Mouse (Mus musculus) embryonic facial prominence, embryonic 14.5 days (tissue): ENCODE measurements at regions not wholly inside any gene's neighbourhood (a gene's known extent, or its start where the extent isn't known, plus 50 kb on each side); places are given as distances from the start of the nearest gene placed in this dataset.

Experiments
- ATAC-seq: fragments of 200-750 bp; cut with Nextera tagmentation; 2 replicates; pipeline ENCODE4 v1.8.0; 2017; ENCODE audit warnings: low read depth, moderate number of reproducible peaks, moderate TSS enrichment
- DNase-seq: peaks from one replicate; pipeline ENCODE4 v3.0.0-alpha.2; 2015; ENCODE audit warnings: low spot score
- H3K27ac ChIP-seq: fragments of 300-500 bp; sonication (generic); replicated peaks from 2 replicates; pipeline ENCODE4 v1.5.1; 2014; ENCODE audit warnings: low read depth, mild to moderate bottlenecking, low read length, moderate library complexity
- H3K27me3 ChIP-seq: fragments of 300-500 bp; sonication (generic); replicated peaks from 2 replicates; pipeline ENCODE4 v1.6.1; 2014; ENCODE audit warnings: low read length; ENCODE audit not compliant: control insufficient read depth, insufficient read depth
- H3K36me3 ChIP-seq: fragments of 300-500 bp; sonication (generic); 2 replicates; pipeline ENCODE4 v1.6.1; 2014; ENCODE audit warnings: low read length, mixed read lengths; ENCODE audit not compliant: control insufficient read depth, insufficient read depth
- H3K4me1 ChIP-seq: fragments of 300-500 bp; sonication (generic); 2 replicates; pipeline ENCODE4 v1.6.1; 2014; ENCODE audit warnings: antibody characterized with exemption, low read length; ENCODE audit not compliant: control insufficient read depth, insufficient read depth
- H3K4me2 ChIP-seq: fragments of 300-500 bp; sonication (generic); 2 replicates; pipeline ENCODE4 v1.6.1; 2014; ENCODE audit warnings: low read depth, mild to moderate bottlenecking, low read length, moderate library complexity, mixed read lengths
- H3K4me3 ChIP-seq: fragments of 300-500 bp; sonication (generic); 2 replicates; pipeline ENCODE4 v1.5.1; 2014; ENCODE audit warnings: low read depth, mild to moderate bottlenecking, low read length
- H3K9ac ChIP-seq: fragments of 300-500 bp; sonication (generic); 2 replicates; pipeline ENCODE4 v1.6.1; 2014; ENCODE audit warnings: low read depth, mild to moderate bottlenecking, low read length, moderate library complexity, mixed read lengths
- H3K9me3 ChIP-seq: fragments of 300-500 bp; sonication (generic); 2 replicates; pipeline ENCODE4 v1.6.1; 2016; ENCODE audit warnings: low read length; ENCODE audit not compliant: control insufficient read depth
- WGBS: fragments of 180-500 bp; shearing (Covaris S2); extraction: QIAGEN DNeasy Blood & Tissue Kit; methylation state at CpG from one replicate; pipeline ENCODE4 v1.1.7; 2014; 5-methylcytosine and 5-hydroxymethylcytosine counted together

- WGBS, result 39% methylated on average over 4 of the region's 4 CpGs
- no peak overlapping the region for H3K9ac ChIP-seq
- no peak overlapping the region for H3K4me2 ChIP-seq
- no peak for ATAC-seq
- H3K27me3 ChIP-seq, result peaks cover 20% of the 10 kb centered on the region; the same call in 1 of the 2 replicates
- H3K27ac ChIP-seq, result no peak overlapping the region
- peaks cover 17% of the 10 kb centered on the region for H3K4me1 ChIP-seq
- no peaks in the 10 kb centered on the region for H3K36me3 ChIP-seq
- H3K9me3 ChIP-seq, result no peaks in the 10 kb centered on the region
- no peak for DNase-seq
- no peak overlapping the region for H3K4me3 ChIP-seq
Observed at GRCm38 (mm10) chr12:12787161-12787560, 154.6 kb downstream of the Mycn start.

DNA sequence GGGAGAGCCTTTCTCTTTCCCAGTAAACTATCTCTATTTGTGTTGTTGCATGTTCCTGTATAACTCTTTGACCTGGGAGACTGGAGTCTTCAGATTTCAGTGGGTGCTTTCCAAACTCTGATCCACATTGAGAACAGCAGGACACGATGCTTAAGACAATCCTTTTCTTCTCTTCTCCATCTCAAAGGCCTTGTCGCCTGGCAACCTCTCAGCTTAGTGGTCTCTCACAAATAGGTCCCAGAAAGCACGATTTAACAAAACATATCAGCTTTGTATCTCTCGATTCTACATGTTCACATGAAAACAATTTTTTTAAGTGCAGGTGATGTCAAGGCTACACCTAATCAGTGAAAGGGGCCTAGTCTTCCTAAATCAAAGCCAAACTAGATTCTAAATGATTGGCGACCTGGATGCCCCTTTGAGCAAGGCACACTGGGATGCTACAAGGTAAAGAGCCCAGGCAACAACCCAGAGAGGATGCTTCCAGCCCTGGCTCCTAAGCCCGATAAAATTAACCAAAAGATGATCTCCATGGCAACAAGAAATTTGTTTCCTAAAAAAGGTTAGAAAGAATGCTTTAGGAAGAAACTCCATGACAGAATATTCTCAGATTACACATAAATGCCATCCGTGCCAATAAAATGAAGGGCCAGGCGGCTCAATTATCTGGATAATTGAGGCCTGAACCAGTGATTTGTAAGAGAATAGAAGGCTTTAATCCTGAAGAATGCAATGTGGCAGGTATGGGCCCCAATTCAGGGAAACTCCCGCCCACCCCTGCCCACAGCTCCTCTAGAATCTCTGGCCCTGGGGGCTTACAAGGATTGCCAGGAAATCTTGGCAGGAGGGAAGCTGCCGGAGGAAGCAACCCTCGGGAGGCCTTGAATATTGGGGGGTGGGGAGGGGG lies 157.8 kb downstream of the Mycn start:
- Histone ChIP-seq H3K9me3 (no peaks in the 10 kb centered on the region), H3K9ac (no peak overlapping the region), H3K36me3 (no peaks in the 10 kb centered on the region), H3K4me3 (no peak overlapping the region), H3K27ac (no peak overlapping the region), H3K27me3 (peaks cover 20% of the 10 kb centered on the region; the same call in 1 of the 2 replicates), H3K4me1 (peaks cover 14% of the 10 kb centered on the region), H3K4me2 (no peak overlapping the region)
- ATAC-seq, result peak; percentile 60; the same call in 1 of the 2 replicates
- DNase-seq, result peak; percentile 65
- 25% methylated on average over 11 of the region's 11 CpGs for WGBS

DNA sequence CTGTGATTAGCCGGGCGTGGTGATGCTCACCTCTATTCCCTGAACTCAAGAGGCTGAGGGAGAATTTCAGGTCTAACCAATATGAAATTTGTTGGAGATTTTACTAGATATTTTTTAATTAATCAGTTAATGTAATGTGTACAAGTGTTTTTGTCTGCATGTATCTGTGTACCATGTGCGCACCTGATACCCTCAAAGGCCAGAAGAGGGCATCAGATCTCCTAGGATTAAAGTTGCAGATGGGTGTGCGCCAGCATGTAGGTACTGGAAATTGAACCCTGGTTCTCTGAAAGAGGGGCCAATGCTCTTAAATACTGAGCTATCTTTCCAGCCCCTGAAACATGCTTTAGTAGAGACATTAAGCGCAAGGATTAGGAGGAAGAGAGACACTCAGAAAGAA lies 160.2 kb downstream of the Mycn start:
- H3K9ac ChIP-seq, result no peak overlapping the region
- no peak for DNase-seq
- no peaks in the 10 kb centered on the region for H3K9me3 ChIP-seq
- H3K36me3 ChIP-seq, result no peaks in the 10 kb centered on the region
- H3K4me2 ChIP-seq, result no peak overlapping the region
- no peaks in the 10 kb centered on the region for H3K27me3 ChIP-seq
- WGBS, result 96% methylated on average over 5 of the region's 5 CpGs
- ATAC-seq, result no peak
- H3K4me3 ChIP-seq, result no peak overlapping the region
- H3K27ac ChIP-seq, result no peak overlapping the region
- peaks cover 9% of the 10 kb centered on the region; the same call in 1 of the 2 replicates for H3K4me1 ChIP-seq

- Histone ChIP-seq H3K27ac (no peak overlapping the region), H3K4me2 (no peak overlapping the region), H3K9me3 (no peaks in the 10 kb centered on the region), H3K4me3 (no peak overlapping the region), H3K36me3 (no peaks in the 10 kb centered on the region), H3K4me1 (no peaks in the 10 kb centered on the region), H3K9ac (no peak overlapping the region), H3K27me3 (no peaks in the 10 kb centered on the region)
- WGBS, result 48% methylated on average over 4 of the region's 4 CpGs
- DNase-seq, result no peak
- no peak for ATAC-seq
Observed at GRCm38 (mm10) chr12:12778563-12779256, 163.0 kb downstream of the Mycn start.

DNA sequence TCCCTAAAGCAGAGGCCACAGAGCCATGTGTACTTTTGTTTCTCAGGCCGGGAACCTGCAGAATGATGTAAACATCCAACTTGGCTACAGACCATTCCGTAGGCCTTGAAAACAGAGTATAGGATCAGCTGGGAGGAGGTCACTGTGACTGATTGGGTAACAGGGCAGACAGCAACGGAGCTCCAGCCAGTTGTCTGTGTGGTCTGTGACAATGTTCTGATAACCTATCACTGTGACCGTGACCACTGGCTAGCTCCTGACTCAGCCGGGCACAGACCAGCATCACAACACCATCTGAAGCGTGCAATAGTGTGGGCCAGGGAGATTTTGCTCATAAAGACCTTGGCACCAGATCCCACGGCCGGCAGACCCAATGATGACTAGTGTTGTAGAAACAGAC lies 164.3 kb downstream of the Mycn start:
- Histone ChIP-seq H3K4me3 (no peak overlapping the region), H3K4me2 (no peak overlapping the region), H3K27ac (no peak overlapping the region), H3K9me3 (no peaks in the 10 kb centered on the region), H3K4me1 (no peaks in the 10 kb centered on the region), H3K9ac (no peak overlapping the region), H3K27me3 (no peaks in the 10 kb centered on the region), H3K36me3 (no peaks in the 10 kb centered on the region)
- ATAC-seq (no peak), DNase-seq (no peak)
- 87% methylated on average over 8 of the region's 8 CpGs for WGBS

GRCm38 (mm10) chr12:12776783-12777182 lies 164.9 kb downstream of the Mycn start:
- H3K4me3 ChIP-seq, result no peak overlapping the region
- H3K36me3 ChIP-seq, result no peaks in the 10 kb centered on the region
- H3K4me1 ChIP-seq, result no peaks in the 10 kb centered on the region
- H3K9ac ChIP-seq, result no peak overlapping the region
- 76% methylated on average over 6 of the region's 6 CpGs for WGBS
- no peak overlapping the region for H3K4me2 ChIP-seq
- DNase-seq (no peak), ATAC-seq (no peak)
- H3K9me3 ChIP-seq, result no peaks in the 10 kb centered on the region
- H3K27me3 ChIP-seq, result no peaks in the 10 kb centered on the region
- no peak overlapping the region for H3K27ac ChIP-seq

- no peak for DNase-seq
- no peak overlapping the region for H3K9ac ChIP-seq
- 54% methylated on average over 4 of the region's 4 CpGs for WGBS
- H3K27ac ChIP-seq, result no peak overlapping the region
- H3K27me3 ChIP-seq, result no peaks in the 10 kb centered on the region
- no peaks in the 10 kb centered on the region for H3K36me3 ChIP-seq
- no peak overlapping the region for H3K4me2 ChIP-seq
- no peak for ATAC-seq
- no peaks in the 10 kb centered on the region for H3K9me3 ChIP-seq
- H3K4me1 ChIP-seq, result no peaks in the 10 kb centered on the region
- no peak overlapping the region for H3K4me3 ChIP-seq
Observed at GRCm38 (mm10) chr12:12770970-12771369, 170.7 kb downstream of the Mycn start.

DNA sequence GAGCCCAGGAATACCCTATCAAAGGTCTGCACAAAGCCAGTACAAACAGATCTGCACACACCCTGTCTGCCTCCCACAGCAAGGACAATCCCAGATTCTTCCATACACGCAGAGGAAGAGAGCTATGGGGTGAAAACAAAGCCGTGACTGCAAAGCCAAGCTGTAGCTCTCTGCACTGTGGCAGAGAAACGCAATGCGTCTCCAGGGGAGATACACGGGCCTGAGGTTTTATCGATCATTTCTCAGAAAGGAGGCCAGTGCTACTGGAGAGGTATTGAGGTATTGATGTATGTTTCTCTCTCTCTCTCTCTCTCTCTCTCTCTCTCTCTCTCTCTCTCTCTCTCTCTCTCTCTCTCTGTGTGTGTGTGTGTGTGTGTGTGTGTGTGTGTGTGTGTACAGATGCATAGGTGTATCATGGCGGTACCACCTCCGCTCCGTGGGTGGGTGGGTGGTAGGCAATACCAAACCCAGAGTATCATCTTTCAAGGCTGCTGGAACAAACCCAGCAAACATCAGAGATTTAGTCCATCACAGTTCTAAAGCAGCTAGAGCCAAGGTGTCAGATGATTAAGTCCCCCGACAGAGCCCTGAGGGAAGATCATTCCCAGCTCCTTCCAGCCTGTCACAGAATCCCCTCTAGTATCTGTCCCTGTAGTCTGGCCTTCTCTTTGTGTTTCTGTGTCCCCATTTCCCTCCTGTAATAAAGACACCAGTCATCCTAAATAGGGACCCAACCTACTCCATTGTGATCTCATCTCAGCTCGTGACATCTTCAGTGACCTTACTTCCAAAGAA lies 175.0 kb downstream of the Mycn start:
- DNase-seq (no peak), ATAC-seq (0 out of 2 replicates have a peak, but pooled peaks have one; percentile 47)
- no peaks in the 10 kb centered on the region for H3K27me3 ChIP-seq
- no peaks in the 10 kb centered on the region for H3K9me3 ChIP-seq
- 47% methylated on average over 11 of the region's 11 CpGs for WGBS
- no peaks in the 10 kb centered on the region for H3K36me3 ChIP-seq
- no peak overlapping the region for H3K9ac ChIP-seq
- H3K4me3 ChIP-seq, result no peak overlapping the region
- H3K4me1 ChIP-seq, result no peaks in the 10 kb centered on the region
- H3K27ac ChIP-seq, result no peak overlapping the region
- H3K4me2 ChIP-seq, result no peak overlapping the region
